Mouse (Mus musculus): Measurements from ENCODE around the gene Kirrel2. TPM values are rescaled to one million over a fixed set of nuclear protein-coding genes. Genes with fewer than 3 reads are reported as not detected.
"Not testable (repeated sequence)": the region's sequence is repeated elsewhere in the genome, so short reads cannot be mapped to it uniquely, and the experiment has no call there.

Gene Kirrel2
- 0.15 and 0.36 TPM in 2 replicates for polyA plus RNA-seq (2015; fragmentation: Nextera tagmentation; extraction: Ambion mirVana)

GRCm38 (mm10) chr7:30457629-30458330 is at the start of gene Kirrel2, which contains the start of gene Nphs1:
TSS of gene Kirrel2 (minus strand) at chr7:30457690.
TSS of gene Nphs1 (plus strand) at chr7:30458315.
- peak within 1 kb of the TSS; percentile 62 for H3K4me2 ChIP-seq

GRCm38 (mm10) chr7:30501159-30501558 is 43.7 kb upstream of the Kirrel2 start:
- 68% methylated on average over 5 of the region's 5 CpGs for WGBS
- ATAC-seq (ENCODE audit: low FRiP score): not testable (repeated sequence)

More at GRCm38 (mm10) chr7:30457629-30458330, at the start of gene Kirrel2, which contains the start of gene Nphs1:
- Histone ChIP-seq H3K4me3 (replicated peaks) (peak within 1 kb of the TSS; percentile 26), H3K9me3 (replicated peaks) (no peaks in the 10 kb centered on the region), H3K36me3 (no peaks in the 10 kb centered on the region), H3K4me1 (peaks cover 32% of the 10 kb centered on the region), H3K27me3 (replicated peaks) (peaks cover 92% of the 10 kb centered on the region), H3K9ac (replicated peaks) (peak within 1 kb of the TSS; percentile 45), H3K27ac (replicated peaks) (no peak within 1 kb of the TSS)
- under 1% methylated on average over 16 of the region's 16 CpGs for WGBS
- peak; percentile 63 for ATAC-seq (ENCODE audit: low FRiP score)

DNA sequence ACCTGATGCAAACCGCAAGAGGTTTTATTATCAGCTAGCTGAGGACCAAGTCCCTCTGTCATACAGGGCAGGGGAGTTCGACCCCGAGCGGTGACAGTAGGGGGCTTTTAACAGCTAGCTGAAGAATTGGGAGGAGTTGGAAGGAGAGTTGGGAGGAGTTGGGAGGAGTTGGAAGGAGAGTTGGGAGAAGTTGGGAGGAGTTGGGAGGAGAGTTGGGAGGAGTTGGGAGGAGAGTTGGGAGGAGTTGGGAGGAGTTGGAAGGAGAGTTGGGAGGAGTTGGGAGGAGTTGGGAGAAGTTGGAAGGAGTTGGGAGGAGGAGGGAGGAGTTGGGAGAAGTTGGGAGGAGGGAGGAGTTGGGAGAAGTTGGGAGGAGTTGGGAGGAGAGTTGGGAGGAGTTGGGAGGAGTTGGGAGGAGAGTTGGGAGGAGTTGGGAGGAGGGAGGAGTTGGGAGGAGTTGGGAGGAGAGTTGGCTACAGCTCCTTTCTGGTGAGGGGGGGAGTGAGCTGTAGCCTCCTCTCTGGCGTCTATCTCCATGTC is 38.1 kb upstream of the Kirrel2 start:
- ATAC-seq (ENCODE audit: low FRiP score); H3K4me2 ChIP-seq; H3K9me3 ChIP-seq (replicated peaks); H3K4me1 ChIP-seq; H3K27ac ChIP-seq (replicated peaks); H3K4me3 ChIP-seq (replicated peaks); H3K9ac ChIP-seq (replicated peaks); H3K27me3 ChIP-seq (replicated peaks); H3K36me3 ChIP-seq: not testable (repeated sequence)
- WGBS: 51% methylated on average over 5 of the region's 5 CpGs

More at GRCm38 (mm10) chr7:30501159-30501558, 43.7 kb upstream of the Kirrel2 start:
- H3K36me3 ChIP-seq; H3K4me2 ChIP-seq; H3K4me3 ChIP-seq (replicated peaks); H3K27me3 ChIP-seq (replicated peaks); H3K9me3 ChIP-seq (replicated peaks); H3K9ac ChIP-seq (replicated peaks); H3K27ac ChIP-seq (replicated peaks); H3K4me1 ChIP-seq: not testable (repeated sequence)

- no peaks in the 10 kb centered on the region for H3K36me3 ChIP-seq
- ATAC-seq (ENCODE audit: low FRiP score): no peak
- WGBS: 41% methylated on average over 11 of the region's 11 CpGs
- H3K9ac ChIP-seq (replicated peaks): no peak within 1 kb of the TSS
- H3K4me3 ChIP-seq (replicated peaks): no peak within 1 kb of the TSS
- no peaks in the 10 kb centered on the region for H3K9me3 ChIP-seq (replicated peaks)
- no peak within 1 kb of the TSS for H3K4me2 ChIP-seq
- no peaks in the 10 kb centered on the region for H3K4me1 ChIP-seq
- no peaks in the 10 kb centered on the region; the same call in 1 of the 2 replicates for H3K27me3 ChIP-seq (replicated peaks)
- H3K27ac ChIP-seq (replicated peaks): no peak within 1 kb of the TSS
Observed at GRCm38 (mm10) chr7:30493401-30493931, 36.0 kb upstream of the Kirrel2 start, which contains the start of gene Prodh2. TSS of gene Prodh2 (plus strand) at chr7:30493622.

- no peak overlapping the region for H3K27ac ChIP-seq (replicated peaks)
- no peaks in the 10 kb centered on the region; the same call in 1 of the 2 replicates for H3K27me3 ChIP-seq (replicated peaks)
- no peak overlapping the region for H3K9ac ChIP-seq (replicated peaks)
- no peaks in the 10 kb centered on the region for H3K36me3 ChIP-seq
- no peaks in the 10 kb centered on the region for H3K9me3 ChIP-seq (replicated peaks)
- no peaks in the 10 kb centered on the region for H3K4me1 ChIP-seq
- WGBS: 15% methylated on average over 4 of the region's 4 CpGs
- no peak overlapping the region for H3K4me3 ChIP-seq (replicated peaks)
- no peak for ATAC-seq (ENCODE audit: low FRiP score)
- no peak overlapping the region for H3K4me2 ChIP-seq
Observed at GRCm38 (mm10) chr7:30492765-30493164, 35.3 kb upstream of the Kirrel2 start.

GRCm38 (mm10) chr7:30490957-30491307 is 33.4 kb upstream of the Kirrel2 start:
- no peak overlapping the region for H3K9ac ChIP-seq (replicated peaks)
- no peaks in the 10 kb centered on the region for H3K9me3 ChIP-seq (replicated peaks)
- no peaks in the 10 kb centered on the region for H3K36me3 ChIP-seq
- H3K4me1 ChIP-seq: no peaks in the 10 kb centered on the region
- no peaks in the 10 kb centered on the region; the same call in 1 of the 2 replicates for H3K27me3 ChIP-seq (replicated peaks)
- ATAC-seq (ENCODE audit: low FRiP score): no peak
- H3K4me3 ChIP-seq (replicated peaks): no peak overlapping the region
- no peak overlapping the region for H3K4me2 ChIP-seq
- WGBS: 21% methylated on average over 6 of the region's 6 CpGs
- no peak overlapping the region for H3K27ac ChIP-seq (replicated peaks)

- Histone ChIP-seq H3K9ac (replicated peaks) (no peak overlapping the region), H3K9me3 (replicated peaks) (no peaks in the 10 kb centered on the region), H3K27ac (replicated peaks) (no peak overlapping the region), H3K4me3 (replicated peaks) (no peak overlapping the region), H3K4me2 (no peak overlapping the region), H3K27me3 (replicated peaks) (no peaks in the 10 kb centered on the region; the same call in 1 of the 2 replicates), H3K4me1 (no peaks in the 10 kb centered on the region), H3K36me3 (no peaks in the 10 kb centered on the region)
- ATAC-seq (ENCODE audit: low FRiP score): no peak
- 33% methylated on average over 16 of the region's 16 CpGs for WGBS
Observed at GRCm38 (mm10) chr7:30490251-30490956, 32.9 kb upstream of the Kirrel2 start.

DNA sequence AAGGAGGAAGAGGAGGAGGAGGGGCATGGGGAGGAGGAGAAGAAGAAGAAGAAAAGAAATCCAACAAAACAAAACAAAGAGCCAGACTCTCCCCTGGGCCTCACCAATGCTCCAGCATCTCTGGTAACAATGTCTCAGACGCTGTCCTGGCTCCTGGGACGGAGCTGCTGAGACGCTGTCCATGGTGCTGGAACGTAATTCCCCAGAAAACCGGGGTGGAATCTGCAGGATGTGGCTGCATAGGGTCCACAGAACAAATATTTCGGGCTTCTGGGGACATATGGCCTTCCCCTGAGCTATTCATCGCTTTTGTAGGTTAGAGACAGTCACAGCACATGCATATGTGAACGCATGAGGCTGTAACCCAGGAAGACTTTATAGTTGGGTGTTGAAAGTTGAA is 26.8 kb upstream of the Kirrel2 start:
- Histone ChIP-seq H3K4me3 (replicated peaks) (no peak overlapping the region), H3K9ac (replicated peaks) (no peak overlapping the region), H3K27ac (replicated peaks) (no peak overlapping the region), H3K4me2 (no peak overlapping the region), H3K27me3 (replicated peaks) (peaks cover 3% of the 10 kb centered on the region; the same call in 1 of the 2 replicates), H3K9me3 (replicated peaks) (no peaks in the 10 kb centered on the region), H3K4me1 (no peaks in the 10 kb centered on the region), H3K36me3 (no peaks in the 10 kb centered on the region)
- 21% methylated on average over 8 of the region's 8 CpGs for WGBS
- no peak for ATAC-seq (ENCODE audit: low FRiP score)

DNA sequence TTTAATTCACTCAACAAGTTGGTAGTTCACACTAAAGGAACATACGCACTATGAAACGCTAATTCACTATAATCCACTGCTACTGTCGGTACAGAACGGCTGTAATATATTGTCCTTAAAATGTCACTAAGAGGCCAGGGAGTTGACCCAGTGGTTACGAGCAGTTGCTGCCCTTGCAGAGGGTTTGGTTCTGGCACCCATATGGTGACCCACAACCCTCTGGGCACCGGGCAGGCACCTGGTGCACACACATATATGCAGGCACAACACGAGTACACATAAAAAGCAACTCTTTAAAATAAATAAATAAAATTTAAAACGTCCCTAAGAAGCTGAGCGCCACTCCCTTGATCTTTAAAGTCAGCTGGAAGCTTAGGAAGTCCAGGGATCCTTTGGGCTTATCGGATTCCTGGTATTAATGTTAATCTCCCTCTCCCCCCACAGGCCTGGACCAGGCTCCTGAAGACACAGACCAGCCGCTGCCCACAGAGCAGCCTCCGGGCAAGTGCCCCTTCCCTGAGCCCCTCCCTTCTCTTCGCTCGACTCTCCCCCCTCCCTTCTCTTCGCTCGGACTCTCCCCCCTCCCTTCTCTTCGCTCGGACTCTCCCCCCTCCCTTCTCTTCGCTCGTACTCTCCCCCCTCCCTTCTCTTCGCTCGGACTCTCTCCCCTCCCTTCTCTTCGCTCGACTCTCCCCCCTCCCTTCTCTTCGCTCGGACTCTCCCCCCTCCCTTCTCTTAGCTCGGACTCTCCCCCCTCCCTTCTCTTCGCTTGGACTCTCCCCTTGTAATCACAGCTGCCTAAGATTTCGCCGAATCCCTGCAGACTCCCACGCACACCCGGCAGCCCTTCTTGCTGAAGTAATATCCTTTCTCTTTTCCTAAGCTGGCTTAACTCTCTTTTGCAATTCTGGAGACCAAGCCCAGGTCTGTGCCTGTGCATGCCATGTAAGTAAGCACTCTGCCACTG is 20.2 kb upstream of the Kirrel2 start:
- H3K27ac ChIP-seq (replicated peaks): no peak overlapping the region
- peak overlapping the region; percentile 37 for H3K4me3 ChIP-seq (replicated peaks)
- ATAC-seq (ENCODE audit: low FRiP score): peak; percentile 60; the same call in 1 of the 2 replicates
- H3K4me1 ChIP-seq: peaks cover 10% of the 10 kb centered on the region
- no peaks in the 10 kb centered on the region for H3K9me3 ChIP-seq (replicated peaks)
- 6% methylated on average over 28 of the region's 32 CpGs for WGBS
- H3K4me2 ChIP-seq: peak overlapping the region; percentile 63
- peak overlapping the region; percentile 14; the same call in 1 of the 2 replicates for H3K9ac ChIP-seq (replicated peaks)
- H3K27me3 ChIP-seq (replicated peaks): peaks cover 7% of the 10 kb centered on the region; the same call in 1 of the 2 replicates
- no peaks in the 10 kb centered on the region for H3K36me3 ChIP-seq

DNA sequence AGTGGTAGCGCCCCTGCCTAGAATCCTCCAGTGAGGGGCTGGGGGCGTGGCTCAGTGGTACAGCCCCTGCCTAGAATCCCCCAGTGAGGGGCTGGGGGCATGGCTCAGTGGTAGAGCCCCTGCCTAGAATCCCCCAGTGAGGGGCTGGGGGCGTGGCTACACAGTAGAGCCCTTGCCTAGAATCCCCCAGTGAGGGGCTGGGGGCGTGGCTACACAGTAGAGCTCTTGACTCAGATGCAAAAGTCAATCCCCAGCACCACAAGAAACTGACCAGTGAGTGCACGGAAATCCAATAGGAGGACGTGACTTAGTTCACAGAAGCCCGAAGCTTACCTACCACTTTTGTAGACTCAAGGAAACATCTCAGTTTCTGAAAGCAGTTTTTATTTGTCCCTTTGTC is 18.6 kb upstream of the Kirrel2 start:
- not testable (repeated sequence) for ATAC-seq (ENCODE audit: low FRiP score); H3K9ac ChIP-seq (replicated peaks); H3K4me2 ChIP-seq; H3K27me3 ChIP-seq (replicated peaks); H3K4me3 ChIP-seq (replicated peaks); H3K36me3 ChIP-seq; H3K4me1 ChIP-seq; H3K9me3 ChIP-seq (replicated peaks); H3K27ac ChIP-seq (replicated peaks)
- 92% methylated on average over 7 of the region's 7 CpGs for WGBS

- Histone ChIP-seq H3K27me3 (replicated peaks) (0 out of 2 replicates have a peak, but pooled peaks cover 4% of the 10 kb centered on the region), H3K36me3 (no peaks in the 10 kb centered on the region), H3K27ac (replicated peaks) (no peak overlapping the region), H3K9ac (replicated peaks) (no peak overlapping the region), H3K4me2 (no peak overlapping the region), H3K4me3 (replicated peaks) (no peak overlapping the region), H3K9me3 (replicated peaks) (no peaks in the 10 kb centered on the region), H3K4me1 (peaks cover 10% of the 10 kb centered on the region)
- WGBS: 81% methylated on average over 4 of the region's 4 CpGs
- ATAC-seq (ENCODE audit: low FRiP score): no peak
Observed at GRCm38 (mm10) chr7:30474999-30475398, 17.5 kb upstream of the Kirrel2 start.
